Mouse (Mus musculus): ENCODE measurements around the gene Hectd2.

Hectd2 gene

DNA sequence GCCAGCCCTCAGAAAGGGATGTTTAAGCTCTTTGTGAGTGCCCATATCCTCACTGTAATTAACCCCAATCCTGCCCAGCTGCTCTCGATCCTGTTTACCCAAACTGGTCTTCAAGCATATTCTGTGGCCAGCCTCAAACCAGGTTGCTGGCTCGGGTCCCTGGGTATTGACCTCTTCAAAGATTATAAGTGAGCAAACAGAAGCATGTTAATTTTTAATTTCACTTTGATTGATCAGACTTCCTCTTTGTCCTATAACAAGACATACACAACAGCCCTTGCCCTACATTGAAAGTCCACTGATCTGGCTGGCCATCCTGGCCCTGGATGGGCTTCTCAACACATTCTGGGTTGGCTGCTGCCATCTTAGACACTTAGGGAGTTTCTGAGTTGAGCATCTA is 109.5 kb downstream of the Hectd2 start:
- DNase-seq, result no peak

DNA sequence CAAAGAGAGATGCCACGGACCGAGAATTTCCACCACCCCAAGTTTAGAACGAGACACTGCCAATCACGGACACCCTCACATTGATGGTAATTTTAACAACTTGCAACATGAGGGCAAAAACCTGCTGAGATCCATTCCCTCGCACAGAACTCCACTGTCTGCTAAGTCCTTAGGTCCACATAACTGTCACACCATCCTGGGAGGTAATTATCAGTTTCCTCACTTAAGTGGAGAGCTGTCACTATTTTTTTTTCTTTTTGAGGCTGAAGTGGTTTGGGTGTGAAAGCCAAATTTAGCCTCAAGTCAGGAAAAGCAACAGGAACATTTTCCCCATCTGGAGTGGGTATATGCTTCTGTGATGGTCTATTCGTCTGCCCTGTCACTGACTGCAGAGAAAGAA is 110.0 kb downstream of the Hectd2 start:
- no peak for DNase-seq

DNA sequence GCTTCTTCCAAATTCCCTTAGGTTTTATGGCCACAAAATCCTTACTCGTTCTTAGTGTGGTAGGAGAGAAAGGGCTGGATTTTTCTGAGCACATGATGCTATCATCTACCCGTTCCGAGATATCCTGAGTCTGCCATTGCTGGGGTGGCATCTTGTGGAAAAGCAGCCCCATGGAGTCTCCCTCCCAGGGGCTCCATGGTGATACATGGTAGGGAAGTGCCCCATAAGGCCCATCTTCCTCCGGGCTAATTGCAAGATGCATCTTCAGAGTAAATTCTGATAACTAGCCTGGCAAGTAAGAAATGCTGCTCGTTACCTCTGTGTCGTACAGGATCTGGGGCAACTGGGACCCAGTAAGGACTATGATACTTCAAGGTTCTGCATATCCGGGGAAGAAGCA is 110.8 kb downstream of the Hectd2 start:
- DNase-seq, result no peak

- no peak for DNase-seq
These were observed 111.2 kb downstream of the Hectd2 start for GRCm38 (mm10) chr19:36665641-36666040.

DNA sequence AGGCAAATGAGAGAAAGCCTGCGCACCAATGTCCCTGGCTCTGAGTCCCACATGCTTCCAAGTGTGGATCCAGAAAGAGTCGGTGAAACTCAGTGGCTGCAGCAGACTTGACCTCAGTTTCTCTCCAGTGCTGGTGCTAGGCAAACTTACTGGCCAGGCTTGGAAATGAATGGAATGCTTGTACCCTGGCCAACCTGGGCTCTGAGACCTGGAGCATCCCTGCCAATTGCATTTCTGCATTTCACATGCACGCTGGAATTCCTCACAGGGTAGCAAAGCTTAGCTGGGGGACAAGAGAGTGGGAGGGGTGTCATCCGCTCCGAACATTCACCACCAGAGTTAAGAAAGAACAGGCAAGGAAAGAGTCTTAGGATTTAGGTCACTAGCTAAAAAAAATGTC is 112.0 kb downstream of the Hectd2 start:
- DNase-seq, result no peak

- DNase-seq, result no peak
These were observed 112.9 kb downstream of the Hectd2 start for GRCm38 (mm10) chr19:36667368-36667767.

DNA sequence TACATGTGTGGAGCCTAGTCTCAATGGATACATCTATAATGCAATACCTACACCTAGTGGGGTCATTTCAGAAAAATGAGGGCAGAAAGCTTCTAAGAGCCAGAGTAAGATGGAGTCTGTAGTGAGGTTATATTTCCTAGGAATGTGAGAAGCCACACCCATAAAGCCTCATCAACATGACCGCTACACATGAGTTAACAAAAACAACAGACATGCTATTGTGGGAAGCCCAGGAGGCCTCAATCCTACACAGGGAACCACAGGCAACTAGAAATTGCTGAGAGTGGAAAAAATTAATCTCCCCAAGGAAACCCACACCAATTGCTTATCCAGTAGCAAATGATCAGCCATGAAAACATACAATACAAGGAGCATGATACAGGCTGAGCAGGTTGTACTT is 113.7 kb downstream of the Hectd2 start:
- DNase-seq, result no peak

DNA sequence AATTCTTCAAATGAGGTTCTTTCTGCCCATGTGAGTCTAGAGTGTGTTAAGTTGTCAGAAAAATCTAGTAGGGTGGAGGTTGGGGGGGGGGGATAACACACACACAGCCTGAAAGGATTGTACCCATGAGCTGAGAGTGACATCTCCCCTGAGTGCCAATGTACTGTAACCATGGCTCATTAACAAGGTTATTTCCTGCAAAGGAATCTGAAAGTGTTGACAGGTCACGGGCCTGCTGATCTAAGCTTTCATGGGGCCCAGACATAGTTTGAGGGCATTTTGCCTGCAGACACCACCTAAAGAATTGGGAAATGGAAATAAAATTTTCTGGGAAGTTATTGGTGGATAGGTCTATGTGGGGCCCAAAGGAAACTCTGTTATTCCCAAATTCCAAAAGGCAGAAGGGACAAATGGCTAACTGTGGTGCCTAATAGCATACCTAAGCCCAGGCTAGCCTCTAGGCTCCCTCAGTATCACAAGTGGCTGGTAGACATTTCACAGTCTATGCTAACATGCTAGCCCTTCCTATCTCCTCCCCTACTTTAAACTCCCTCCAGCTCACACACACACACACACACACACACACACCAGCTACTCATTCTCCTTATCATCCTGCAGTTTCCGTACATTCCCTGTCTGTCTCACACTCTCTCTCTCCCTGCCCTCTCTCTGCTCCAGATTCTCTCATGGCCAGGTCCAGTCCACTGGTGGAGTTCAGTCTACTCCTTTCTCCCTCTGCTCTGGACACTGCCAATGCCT is 114.6 kb downstream of the Hectd2 start:
- DNase-seq, result no peak

DNA sequence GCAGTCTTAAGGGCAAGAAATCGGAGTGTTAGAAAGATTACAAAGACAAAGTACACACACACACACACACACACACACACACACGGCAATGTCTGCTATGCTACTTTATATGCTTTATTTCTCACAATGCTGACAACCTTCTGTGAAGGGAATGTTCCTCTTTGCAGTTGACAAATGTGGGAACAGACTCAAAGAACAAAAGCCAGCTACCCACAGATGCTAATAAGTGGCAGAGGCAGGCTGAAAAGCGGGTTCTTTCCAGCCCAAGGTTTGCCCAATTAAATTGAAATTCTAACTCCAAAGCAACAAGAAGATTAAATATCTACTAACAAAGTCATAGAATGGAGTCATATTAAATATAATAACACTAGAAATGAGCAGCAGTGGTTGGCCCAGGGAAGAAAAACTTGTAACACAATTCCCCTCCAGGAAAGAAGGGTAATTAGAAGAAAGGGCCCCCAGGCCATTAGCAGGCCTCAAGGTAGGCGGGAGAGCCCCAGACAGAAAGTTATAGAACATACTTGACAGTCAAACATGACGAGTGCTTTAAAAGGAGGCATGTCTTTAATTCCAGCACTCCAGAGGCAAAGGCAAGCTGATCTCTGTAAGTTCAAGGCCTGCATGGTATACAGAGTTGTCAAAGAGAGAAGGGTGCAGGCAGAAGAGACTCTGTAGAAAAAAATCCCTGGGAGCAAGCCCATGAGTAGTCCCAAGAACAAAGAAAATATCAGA is 115.4 kb downstream of the Hectd2 start:
- DNase-seq, result no peak
